Mouse (Mus musculus): Measurements from ENCODE around the gene Magi3.

DNA sequence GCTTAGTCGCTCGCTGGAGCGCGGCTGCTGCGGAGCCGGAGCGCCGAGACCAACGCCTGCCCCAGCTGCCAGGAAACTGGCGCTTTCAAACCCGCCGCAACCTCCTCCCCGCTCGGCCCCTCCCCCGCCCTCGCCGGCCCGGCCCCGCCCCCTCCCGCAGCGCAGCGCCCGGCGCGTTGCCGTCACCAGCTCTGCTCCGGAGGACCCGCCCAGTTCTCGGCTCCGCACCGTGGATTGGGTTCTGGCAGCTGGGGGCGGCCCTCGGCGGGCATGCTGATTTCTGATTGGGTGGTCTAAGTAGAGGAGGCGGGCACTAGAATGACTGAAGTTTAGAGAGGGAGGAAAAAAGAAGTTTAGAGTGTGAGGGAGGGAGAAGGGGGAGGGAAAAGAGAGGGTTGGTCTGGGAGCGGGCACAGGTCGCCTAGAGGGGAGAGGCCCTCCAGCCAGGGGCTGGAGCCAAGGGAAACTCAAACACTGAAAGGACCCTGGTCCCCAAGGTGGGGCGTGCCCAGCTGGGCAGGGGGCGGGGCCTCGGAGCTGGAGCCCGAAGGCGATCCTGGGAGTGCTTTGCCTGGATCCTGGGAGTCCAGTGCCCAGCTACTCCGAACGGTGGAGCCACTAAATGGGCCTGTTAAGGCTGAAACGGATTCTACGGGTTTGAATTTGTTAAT lies at the start of gene Magi3:
- TF ChIP-seq EP300 (IDR thresholded peaks at IDR 0.05; ENCODE audit: low read depth) (no peak), CTCF (IDR thresholded peaks at IDR 0.05; ENCODE audit: low read depth) (peak; percentile 15; the same call in 1 of the 2 replicates)

Data from liver, postnatal 0 days (tissue).